Mouse (Mus musculus) heart, adult 2 months (tissue): ENCODE measurements around the gene Pacrg. TPM values are rescaled to one million over a fixed set of nuclear protein-coding genes. Genes with fewer than 3 reads are reported as not detected.

ENCODE experiments used
- DNase-seq, 2 experiments: peaks; one replicate each; pipeline ENCODE4 v3.0.0; 2021
- H3K27ac ChIP-seq: fragments of 200-600 bp; 2 replicates; pipeline ENCODE4 v1.8.1; 2022
- H3K27me3 ChIP-seq: fragments of 200-500 bp; 2 replicates; pipeline ENCODE4 v1.6.1; 2012; ENCODE audit warnings: mild to moderate bottlenecking, low read length, inconsistent platforms, mixed read lengths; ENCODE audit not compliant: control insufficient read depth, insufficient read depth
- H3K36me3 ChIP-seq: fragments of 200-500 bp; 2 replicates; pipeline ENCODE4 v1.6.1; 2012; ENCODE audit warnings: low read length, inconsistent platforms; ENCODE audit not compliant: control insufficient read depth, insufficient read depth
- H3K4me1 ChIP-seq: fragments of 200-500 bp; 2 replicates; pipeline ENCODE4 v1.6.1; 2011; ENCODE audit warnings: low read length; ENCODE audit not compliant: control insufficient read depth, insufficient read depth
- H3K4me3 ChIP-seq: fragments of 200-600 bp; 2 replicates; pipeline ENCODE4 v1.8.1; 2022
- H3K79me2 ChIP-seq: fragments of 200-500 bp; replicated peaks from 2 replicates; pipeline ENCODE4 v1.6.1; 2012; ENCODE audit warnings: mild to moderate bottlenecking, inconsistent platforms, low read length, moderate library complexity, mixed read lengths; ENCODE audit not compliant: control insufficient read depth, insufficient read depth
- H3K9ac ChIP-seq: fragments of 200-500 bp; 2 replicates; pipeline ENCODE4 v1.6.1; 2012; ENCODE audit warnings: low read depth, mild to moderate bottlenecking, control low read depth, inconsistent platforms, low read length, mixed read lengths
- CTCF ChIP-seq: fragments of 200-600 bp; IDR thresholded peaks from 2 replicates; pipeline ENCODE4 v1.8.1; 2022; ENCODE audit warnings: antibody characterized with exemption, mild to moderate bottlenecking, moderate library complexity
- EP300 ChIP-seq: fragments of 200-500 bp; IDR thresholded peaks from 2 replicates; pipeline ENCODE4 v1.6.1; 2011; ENCODE audit warnings: low read depth, low read length, control low read depth; ENCODE audit not compliant: insufficient read depth
- POLR2A ChIP-seq: fragments of 200-500 bp; IDR thresholded peaks from 2 replicates; pipeline ENCODE4 v1.6.1; 2011; ENCODE audit warnings: mild to moderate bottlenecking, low read depth, low read length, control low read depth; ENCODE audit not compliant: insufficient read depth
- WGBS: fragments of 180-500 bp; shearing (Covaris S2); methylation state at CpG from one replicate; pipeline ENCODE4 v1.1.7; 2018; 5-methylcytosine and 5-hydroxymethylcytosine counted together
- intact Hi-C: fragments of 180-260 bp; cut with DNase I; formaldehyde crosslinking; loops from one replicate; pipeline ENCODE4 v1.15.1; 2025
- polyA plus RNA-seq: library from polyadenylated mRNA; depleted of rRNA; stranded (reverse); fragments of >200 nt; gene quantifications from 2 replicates; pipeline ENCODE4 v1.2.3, GENCODE M21; 2012
- total RNA-seq, 2 experiments: library from RNA; stranded (reverse); gene quantifications; 2 replicates each; pipeline ENCODE4 v1.2.3; 2021

The Pacrg gene
- total and polyA plus RNA-seq, 3 experiments: 0.45 to 1.0 (median 0.89) TPM

GRCm38 (mm10) chr17:10626299-10627095 is 213.6 kb downstream of the Pacrg start:
- 82% methylated on average over 13 of the region's 13 CpGs for WGBS
- no peak overlapping the region for H3K9ac ChIP-seq

GRCm38 (mm10) chr17:10624699-10625424 is 215.2 kb downstream of the Pacrg start:
- 91% methylated on average over 6 of the region's 6 CpGs for WGBS
- Histone ChIP-seq H3K36me3 (no peaks in the 10 kb centered on the region), H3K4me3 (no peak overlapping the region), H3K27ac (no peak overlapping the region), H3K79me2 (no peaks in the 10 kb centered on the region), H3K9ac (no peak overlapping the region), H3K4me1 (no peaks in the 10 kb centered on the region), H3K27me3 (no peaks in the 10 kb centered on the region)
- TF ChIP-seq EP300: no peak
- no peak for TF ChIP-seq POLR2A
- no peak for TF ChIP-seq CTCF
- no peak for DNase-seq
- intact Hi-C loops: no loop called here

More at GRCm38 (mm10) chr17:10626299-10627095, 213.6 kb downstream of the Pacrg start:
- no peak for TF ChIP-seq POLR2A
- no peak for TF ChIP-seq CTCF
- TF ChIP-seq EP300: no peak
- no peaks in the 10 kb centered on the region for H3K27me3 ChIP-seq
- H3K4me3 ChIP-seq: no peak overlapping the region
- no peak for DNase-seq
- no peaks in the 10 kb centered on the region for H3K79me2 ChIP-seq
- no peaks in the 10 kb centered on the region for H3K36me3 ChIP-seq
- H3K4me1 ChIP-seq: no peaks in the 10 kb centered on the region
- intact Hi-C loops: no loop called here
- H3K27ac ChIP-seq: no peak overlapping the region

- Histone ChIP-seq H3K36me3 (no peaks in the 10 kb centered on the region), H3K27ac (no peak overlapping the region), H3K4me3 (no peak overlapping the region), H3K4me1 (no peaks in the 10 kb centered on the region), H3K27me3 (no peaks in the 10 kb centered on the region), H3K79me2 (no peaks in the 10 kb centered on the region), H3K9ac (no peak overlapping the region)
- intact Hi-C loops: no loop called here
- 64% methylated on average over 2 of the region's 2 CpGs for WGBS
- no peak for TF ChIP-seq EP300
- TF ChIP-seq POLR2A: no peak
- TF ChIP-seq CTCF: no peak
- no peak for DNase-seq
These were observed 219.5 kb downstream of the Pacrg start for GRCm38 (mm10) chr17:10620621-10621020.

- WGBS: 71% methylated on average over 3 of the region's 3 CpGs
These were observed 220.2 kb downstream of the Pacrg start for GRCm38 (mm10) chr17:10619881-10620280.

GRCm38 (mm10) chr17:10617656-10618055 is 222.5 kb downstream of the Pacrg start:
- TF ChIP-seq CTCF: no peak
- Histone ChIP-seq H3K4me1 (no peaks in the 10 kb centered on the region), H3K27ac (no peak overlapping the region), H3K9ac (no peak overlapping the region), H3K36me3 (no peaks in the 10 kb centered on the region), H3K79me2 (no peaks in the 10 kb centered on the region), H3K4me3 (no peak overlapping the region), H3K27me3 (no peaks in the 10 kb centered on the region)
- 71% methylated on average over 4 of the region's 4 CpGs for WGBS
- no peak for DNase-seq
- intact Hi-C loops: no loop called here

More at GRCm38 (mm10) chr17:10619881-10620280, 220.2 kb downstream of the Pacrg start:
- H3K4me3 ChIP-seq: no peak overlapping the region
- no peaks in the 10 kb centered on the region for H3K36me3 ChIP-seq
- no peak overlapping the region for H3K27ac ChIP-seq
- TF ChIP-seq POLR2A (no peak), EP300 (no peak), CTCF (no peak)
- H3K4me1 ChIP-seq: no peaks in the 10 kb centered on the region
- no peak for DNase-seq
- H3K79me2 ChIP-seq: no peaks in the 10 kb centered on the region
- no peaks in the 10 kb centered on the region for H3K27me3 ChIP-seq
- H3K9ac ChIP-seq: no peak overlapping the region
- intact Hi-C loops: no loop called here

GRCm38 (mm10) chr17:10615611-10616010 is 224.5 kb downstream of the Pacrg start:
- H3K79me2 ChIP-seq: no peaks in the 10 kb centered on the region
- no peaks in the 10 kb centered on the region for H3K4me1 ChIP-seq
- no peak for DNase-seq
- H3K27ac ChIP-seq: no peak overlapping the region
- WGBS: 90% methylated on average over 7 of the region's 7 CpGs
- H3K9ac ChIP-seq: no peak overlapping the region
- H3K36me3 ChIP-seq: no peaks in the 10 kb centered on the region
- no peak for TF ChIP-seq POLR2A
- TF ChIP-seq EP300: no peak
- no peak for TF ChIP-seq CTCF
- intact Hi-C loops: no loop called here
- H3K27me3 ChIP-seq: no peaks in the 10 kb centered on the region
- H3K4me3 ChIP-seq: no peak overlapping the region
